Mouse (Mus musculus) heart, embryonic 11.5 days (tissue): ENCODE measurements around the gene Mapk14. TPM values are rescaled to one million over a fixed set of nuclear protein-coding genes. Genes with fewer than 3 reads are reported as not detected.

Experiments
- ATAC-seq: fragments of 200-750 bp; cut with Nextera tagmentation; replicated peaks from 2 replicates; pipeline ENCODE4 v1.8.0; 2017; ENCODE audit warnings: moderate library complexity; ENCODE audit not compliant: insufficient number of reproducible peaks, low FRiP score, low TSS enrichment
- H3K27ac ChIP-seq: fragments of 300-500 bp; sonication (generic); 2 replicates; pipeline ENCODE4 v1.5.1; 2014; ENCODE audit warnings: mild to moderate bottlenecking, low read depth, low read length
- H3K27me3 ChIP-seq: fragments of 300-500 bp; sonication (generic); 2 replicates; pipeline ENCODE4 v1.6.1; 2014; ENCODE audit warnings: mild to moderate bottlenecking, low read length, mixed read lengths; ENCODE audit not compliant: control insufficient read depth, insufficient read depth
- H3K36me3 ChIP-seq: fragments of 300-500 bp; sonication (generic); 2 replicates; pipeline ENCODE4 v1.6.1; 2014; ENCODE audit warnings: mild to moderate bottlenecking, low read length, moderate library complexity, mixed read lengths; ENCODE audit not compliant: control insufficient read depth, insufficient read depth
- H3K4me1 ChIP-seq: fragments of 300-500 bp; sonication (generic); 2 replicates; pipeline ENCODE4 v1.6.1; 2014; ENCODE audit warnings: low read length; ENCODE audit not compliant: control insufficient read depth, insufficient read depth
- H3K4me2 ChIP-seq: fragments of 300-500 bp; sonication (generic); 2 replicates; pipeline ENCODE4 v1.6.1; 2014; ENCODE audit warnings: mild to moderate bottlenecking, moderate library complexity
- H3K4me3 ChIP-seq: fragments of 300-500 bp; sonication (generic); 2 replicates; pipeline ENCODE4 v1.5.1; 2014; ENCODE audit warnings: low read depth, low read length
- H3K9ac ChIP-seq: fragments of 300-500 bp; sonication (generic); 2 replicates; pipeline ENCODE4 v1.6.1; 2014; ENCODE audit warnings: mild to moderate bottlenecking, low read depth, low read length, moderate library complexity
- H3K9me3 ChIP-seq: fragments of 300-500 bp; sonication (generic); replicated peaks from 2 replicates; pipeline ENCODE4 v1.6.1; 2016; ENCODE audit warnings: low read length; ENCODE audit not compliant: control insufficient read depth
- WGBS: fragments of 180-500 bp; shearing (Covaris S2); extraction: QIAGEN DNeasy Blood & Tissue Kit; methylation state at CpG from one replicate; pipeline ENCODE4 v1.1.7; 2014; ENCODE audit not compliant: insufficient replicate concordance; 5-methylcytosine and 5-hydroxymethylcytosine counted together
- polyA plus RNA-seq: library from polyadenylated mRNA; unstranded; fragments of >200 nt; fragmentation: Nextera tagmentation; extraction: Ambion mirVana; gene quantifications from 2 replicates; pipeline ENCODE4 v1.2.1, GENCODE M21; 2014

Gene Mapk14
- polyA plus RNA-seq, 1 experiment from 2014 or later, result 37.1 TPM

- WGBS, result 80% methylated on average over 3 of the region's 3 CpGs
- Histone ChIP-seq H3K27ac (no peak overlapping the region), H3K4me2 (no peak overlapping the region), H3K4me1 (peaks cover 12% of the 10 kb centered on the region), H3K9me3 (no peaks in the 10 kb centered on the region), H3K4me3 (no peak overlapping the region), H3K27me3 (no peaks in the 10 kb centered on the region), H3K9ac (no peak overlapping the region), H3K36me3 (no peaks in the 10 kb centered on the region)
- ATAC-seq, result no peak
Observed at GRCm38 (mm10) chr17:28776817-28777216, 85.7 kb downstream of the Mapk14 start.

GRCm38 (mm10) chr17:28777231-28778005, 86.3 kb downstream of the Mapk14 start:
- peaks cover 12% of the 10 kb centered on the region for H3K4me1 ChIP-seq
- no peak overlapping the region for H3K4me2 ChIP-seq
- H3K36me3 ChIP-seq, result no peaks in the 10 kb centered on the region
- H3K9me3 ChIP-seq, result no peaks in the 10 kb centered on the region
- H3K9ac ChIP-seq, result no peak overlapping the region
- no peak overlapping the region for H3K27ac ChIP-seq
- WGBS, result 79% methylated on average over 16 of the region's 16 CpGs
- ATAC-seq, result no peak
- H3K27me3 ChIP-seq, result no peaks in the 10 kb centered on the region
- no peak overlapping the region for H3K4me3 ChIP-seq

- Histone ChIP-seq H3K36me3 (no peaks in the 10 kb centered on the region), H3K4me3 (no peak overlapping the region), H3K27ac (no peak overlapping the region), H3K9ac (no peak overlapping the region), H3K27me3 (no peaks in the 10 kb centered on the region), H3K4me2 (no peak overlapping the region), H3K9me3 (no peaks in the 10 kb centered on the region), H3K4me1 (peaks cover 12% of the 10 kb centered on the region)
- 85% methylated on average over 3 of the region's 3 CpGs for WGBS
- no peak for ATAC-seq
Observed at GRCm38 (mm10) chr17:28779735-28780134, 88.6 kb downstream of the Mapk14 start.

- peaks cover 12% of the 10 kb centered on the region for H3K4me1 ChIP-seq
- H3K9ac ChIP-seq, result no peak overlapping the region
- no peak overlapping the region for H3K4me3 ChIP-seq
- no peak for ATAC-seq
- no peaks in the 10 kb centered on the region for H3K27me3 ChIP-seq
- 26% methylated on average over 3 of the region's 3 CpGs for WGBS
- peak overlapping the region; percentile 50; the same call in 1 of the 2 replicates for H3K27ac ChIP-seq
- H3K9me3 ChIP-seq, result no peaks in the 10 kb centered on the region
- no peak overlapping the region for H3K4me2 ChIP-seq
- no peaks in the 10 kb centered on the region for H3K36me3 ChIP-seq
Observed at GRCm38 (mm10) chr17:28780836-28781235, 89.7 kb downstream of the Mapk14 start.

DNA sequence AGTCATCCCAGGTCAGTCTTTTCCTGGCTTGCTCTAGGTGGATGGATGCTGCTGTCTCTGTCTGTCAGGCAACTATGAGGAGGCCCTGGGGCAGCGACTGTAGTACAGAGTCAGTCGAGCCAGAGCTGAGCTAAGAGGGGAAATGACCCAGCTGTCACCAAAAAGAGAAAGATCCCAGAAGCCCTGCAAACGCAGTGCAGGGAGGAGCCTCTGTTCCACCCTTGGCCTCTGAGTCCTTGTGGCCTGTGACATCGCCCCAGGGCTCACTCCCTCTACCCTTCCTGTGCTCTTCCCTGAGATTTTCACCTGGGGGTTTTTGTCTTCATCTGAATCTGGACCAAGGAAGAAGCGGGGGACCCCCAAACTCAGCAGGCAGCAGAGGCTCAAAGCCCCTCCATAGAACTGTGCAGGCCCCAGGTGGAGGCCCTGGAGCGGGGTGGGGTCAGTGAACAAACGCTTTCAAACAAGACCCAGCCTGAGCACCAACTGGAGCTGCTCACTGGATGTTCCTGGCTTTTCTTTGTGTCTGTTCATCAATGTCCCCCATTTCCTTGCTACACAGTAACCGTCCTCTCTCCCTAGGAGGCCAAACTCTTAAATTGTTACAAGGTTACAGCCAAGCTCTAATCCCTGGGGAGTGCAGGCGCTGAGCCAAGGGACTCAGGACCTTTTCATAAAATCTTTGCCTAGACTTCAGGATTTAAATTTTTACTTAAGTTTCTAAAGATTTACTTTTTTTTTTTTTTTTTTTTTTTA, 90.3 kb downstream of the Mapk14 start:
- peak overlapping the region; percentile 39; the same call in 1 of the 2 replicates for H3K9ac ChIP-seq
- no peak overlapping the region for H3K4me2 ChIP-seq
- H3K36me3 ChIP-seq, result no peaks in the 10 kb centered on the region
- no peak overlapping the region for H3K4me3 ChIP-seq
- H3K4me1 ChIP-seq, result peaks cover 12% of the 10 kb centered on the region
- peak overlapping the region; percentile 50 for H3K27ac ChIP-seq
- ATAC-seq, result no peak; the same call in 1 of the 2 replicates
- no peaks in the 10 kb centered on the region for H3K9me3 ChIP-seq
- 51% methylated on average over 9 of the region's 9 CpGs for WGBS
- no peaks in the 10 kb centered on the region for H3K27me3 ChIP-seq

GRCm38 (mm10) chr17:28785036-28785435, 93.9 kb downstream of the Mapk14 start:
- no peak overlapping the region for H3K4me3 ChIP-seq
- H3K4me2 ChIP-seq, result no peak overlapping the region
- WGBS, result 81% methylated on average over 3 of the region's 3 CpGs
- H3K9me3 ChIP-seq, result no peaks in the 10 kb centered on the region
- no peak overlapping the region for H3K9ac ChIP-seq
- peaks cover 12% of the 10 kb centered on the region for H3K4me1 ChIP-seq
- H3K36me3 ChIP-seq, result no peaks in the 10 kb centered on the region
- no peak for ATAC-seq
- no peaks in the 10 kb centered on the region for H3K27me3 ChIP-seq
- no peak overlapping the region for H3K27ac ChIP-seq

- no peak for ATAC-seq
- H3K27me3 ChIP-seq, result no peaks in the 10 kb centered on the region
- H3K9ac ChIP-seq, result no peak overlapping the region
- H3K4me1 ChIP-seq, result no peaks in the 10 kb centered on the region
- no peak overlapping the region for H3K4me3 ChIP-seq
- no peak overlapping the region for H3K4me2 ChIP-seq
- 96% methylated on average over 12 of the region's 12 CpGs for WGBS
- no peaks in the 10 kb centered on the region for H3K9me3 ChIP-seq
- H3K36me3 ChIP-seq, result no peaks in the 10 kb centered on the region
- no peak overlapping the region for H3K27ac ChIP-seq
Observed at GRCm38 (mm10) chr17:28787507-28787906, 96.4 kb downstream of the Mapk14 start.

- Histone ChIP-seq H3K4me1 (peaks cover 3% of the 10 kb centered on the region), H3K36me3 (no peaks in the 10 kb centered on the region), H3K9ac (no peak overlapping the region), H3K4me3 (no peak overlapping the region), H3K9me3 (no peaks in the 10 kb centered on the region; the same call in 1 of the 2 replicates), H3K4me2 (no peak overlapping the region), H3K27me3 (no peaks in the 10 kb centered on the region), H3K27ac (no peak overlapping the region)
- no peak for ATAC-seq
- 86% methylated on average over 4 of the region's 4 CpGs for WGBS
Observed at GRCm38 (mm10) chr17:28797031-28797430, 105.9 kb downstream of the Mapk14 start.
